26 mouse cellular contexts compared by ENCODE assay signal in genomic region chr16:32340451-32340850, GRCm38 (mm10). TPM values are rescaled to one million over a fixed set of nuclear protein-coding genes. Genes with fewer than 3 reads are reported as not detected.
DNase-seq lines count a peak whose midpoint lies in the region; ATAC-seq and TF ChIP-seq lines count a peak whose summit lies in the region.
"Had no signal": no experiment of that assay in that cellular context is flagged by ENCODE, and none has a peak within 500 bp of the region (broad histone marks: within the 10 kb centered on the region; RNA-seq: fewer than 3 reads in every experiment).

No protein-coding gene starts in this region.

- no peak for TF ChIP-seq CTCF in heart, adult 2 months (IDR thresholded peaks at IDR 0.05)

- WGBS in heart, embryonic 15.5 days: 34% methylated on average over 1 of the region's 1 CpGs
- WGBS in heart, adult 2 months: 57% methylated on average over 1 of the region's 1 CpGs
- WGBS in midbrain, embryonic 10.5 days: 95% methylated on average over 1 of the region's 1 CpGs

- peaks cover 24% of the 10 kb centered on the region for H3K4me1 ChIP-seq in heart, embryonic 15.5 days (replicated peaks)
- H3K4me1 ChIP-seq in heart, adult 2 months (ENCODE audit: control insufficient read depth, insufficient read depth, low read length): peaks cover 12% of the 10 kb centered on the region
- peaks cover 6% of the 10 kb centered on the region for H3K4me1 ChIP-seq in midbrain, embryonic 10.5 days
- H3K4me1 ChIP-seq: forebrain, embryonic 12.5 days; hindbrain, embryonic 10.5 days had no signal

- H3K4me2 ChIP-seq in heart, embryonic 15.5 days: no peak overlapping the region
- H3K4me2 ChIP-seq in myocyte (ENCODE audit: low read depth): peak overlapping the region; percentile 40
- H3K4me2 ChIP-seq: embryonic facial prominence, embryonic 12.5 days; forebrain, embryonic 12.5 days; hindbrain, embryonic 14.5 days had no signal

- no peak overlapping the region for H3ac ChIP-seq in myocyte (ENCODE audit: control insufficient read depth, insufficient read length)

- H3K4me3 ChIP-seq in heart, embryonic 15.5 days: no peak overlapping the region
- H3K4me3 ChIP-seq in heart, adult 2 months: no peak overlapping the region
- H3K4me3 ChIP-seq in myocyte: no peak overlapping the region
- H3K4me3 ChIP-seq in midbrain, embryonic 10.5 days: no peak overlapping the region
- H3K4me3 ChIP-seq: embryonic facial prominence, embryonic 12.5 days; forebrain, embryonic 12.5 days; hindbrain, embryonic 10.5 days had no signal

- no peak overlapping the region for H3K9ac ChIP-seq in heart, embryonic 15.5 days
- H3K9ac ChIP-seq in heart, adult 2 months (ENCODE audit: low read depth, low read length): no peak overlapping the region
- H3K9ac ChIP-seq: embryonic facial prominence, embryonic 12.5 days; forebrain, embryonic 12.5 days; forebrain, postnatal 0 days; hindbrain, embryonic 14.5 days had no signal

- H3K9me3 ChIP-seq in heart, embryonic 15.5 days (replicated peaks): no peaks in the 10 kb centered on the region
- H3K9me3 ChIP-seq in midbrain, embryonic 10.5 days (replicated peaks): no peaks in the 10 kb centered on the region
- H3K9me3 ChIP-seq: embryonic facial prominence, embryonic 12.5 days; forebrain, embryonic 12.5 days; hindbrain, embryonic 10.5 days had no signal

- no peak for TF ChIP-seq EP300 in heart, adult 2 months (IDR thresholded peaks at IDR 0.05; ENCODE audit: insufficient read depth, low read depth, low read length)

- no peak for TF ChIP-seq POLR2A in heart, adult 2 months (IDR thresholded peaks at IDR 0.05; ENCODE audit: insufficient read depth, low read depth, low read length)
- TF ChIP-seq POLR2A in myocyte (IDR thresholded peaks at IDR 0.05; ENCODE audit: insufficient read length, low read depth): no peak

- intact Hi-C loops in heart, adult 2 months (cut with DNase I): no loop called here

- H3K36me3 ChIP-seq in heart, embryonic 15.5 days: no peaks in the 10 kb centered on the region
- H3K36me3 ChIP-seq in heart, adult 2 months (ENCODE audit: control insufficient read depth, insufficient read depth, low read length): peaks cover 13% of the 10 kb centered on the region
- H3K36me3 ChIP-seq in myocyte (ENCODE audit: control insufficient read depth, insufficient read depth): no peaks in the 10 kb centered on the region
- no peaks in the 10 kb centered on the region; the same call in 1 of the 2 replicates for H3K36me3 ChIP-seq in midbrain, embryonic 10.5 days
- H3K36me3 ChIP-seq: embryonic facial prominence, embryonic 12.5 days; forebrain, embryonic 12.5 days; hindbrain, embryonic 10.5 days had no signal

- H3K27ac ChIP-seq in heart, embryonic 15.5 days: peak overlapping the region; percentile 16; the same call in 1 of the 2 replicates
- H3K27ac ChIP-seq in heart, adult 2 months: no peak overlapping the region
- H3K27ac ChIP-seq in midbrain, embryonic 10.5 days (replicated peaks): no peak overlapping the region
- H3K27ac ChIP-seq: embryonic facial prominence, embryonic 12.5 days; forebrain, embryonic 12.5 days; hindbrain, embryonic 10.5 days; hindbrain, embryonic 14.5 days had no signal

- no peaks in the 10 kb centered on the region for H3K27me3 ChIP-seq in heart, embryonic 15.5 days
- H3K27me3 ChIP-seq in heart, adult 2 months (ENCODE audit: control insufficient read depth, insufficient read depth, low read length): no peaks in the 10 kb centered on the region
- H3K27me3 ChIP-seq in myocyte (ENCODE audit: control insufficient read depth, insufficient read depth, insufficient read length): no peaks in the 10 kb centered on the region
- no peaks in the 10 kb centered on the region for H3K27me3 ChIP-seq in midbrain, embryonic 10.5 days (ENCODE audit: low read depth, poor library complexity, severe bottlenecking)
- H3K27me3 ChIP-seq: CH12.LX; embryonic facial prominence, embryonic 12.5 days; forebrain, embryonic 12.5 days had no signal

- peaks cover 9% of the 10 kb centered on the region for H3K79me2 ChIP-seq in heart, adult 2 months (replicated peaks; ENCODE audit: control insufficient read depth, insufficient read depth, low read length)
- peaks cover 93% of the 10 kb centered on the region for H3K79me2 ChIP-seq in myocyte (ENCODE audit: control insufficient read depth, insufficient read depth)

- no peak for ATAC-seq in heart, embryonic 15.5 days (replicated peaks; ENCODE audit: insufficient number of reproducible peaks, insufficient read depth, low FRiP score, low read depth)
- ATAC-seq in CD4-positive, CD25-positive, alpha-beta regulatory T cell, adult 4 months: peak; percentile 68
- ATAC-seq in granulocyte monocyte progenitor cell, adult 5-6 weeks (replicated peaks; ENCODE audit: poor library complexity, severe bottlenecking): 0 out of 2 replicates have a peak, but pooled peaks have one; percentile 17
- ATAC-seq: forebrain, postnatal 0 days; intestine, postnatal 0 days had no signal

- DNase-seq in heart, adult 2 months: no peak
- no peak for DNase-seq in retina, postnatal 1 day
- no peak for DNase-seq in midbrain, embryonic 10.5 days (ENCODE audit: low spot score)
- DNase-seq: adrenal gland, adult 8-10 months; adrenal gland, postnatal 36 days; B cell, adult 2 months; cerebellum, adult 2 months; cerebellum, postnatal 10 days; embryo, embryonic 11 days; forebrain, postnatal 0 days; gastrocnemius, postnatal 36 days; kidney, adult 8-10 months had no signal

TF ChIP-seq in myocyte, 11 proteins besides CTCF, POLR2A, EP300 and RAD21:
- TF ChIP-seq REST (IDR thresholded peaks at IDR 0.05; ENCODE audit: insufficient read depth, insufficient read length) (no peak), E2F4 (IDR thresholded peaks at IDR 0.05; ENCODE audit: insufficient read depth) (no peak)
TF ChIP-seq in myocyte: peak in this region for 0.

RNA-seq across cellular contexts. Expression of gene Ubxn7, which starts 8.4 kb away (rescaled TPM):
- polyA plus RNA-seq in heart, embryonic 15.5 days (2015; fragmentation: Nextera tagmentation; extraction: Ambion mirVana): 16.6 and 17.8 TPM in 2 replicates
- 10 to 100 TPM; 23.6 to 26.8 TPM for total RNA-seq in heart, adult 2 months (2021)
- polyA plus RNA-seq in heart, adult 2 months (2012; rRNA removed): 4.8 and 8.3 TPM in 2 replicates
- polyA plus RNA-seq in CD4-positive, CD25-positive, alpha-beta regulatory T cell, adult 4 months (2017; shearing (Covaris generic)): 10 to 100 TPM; 15.4 to 22.3 TPM
- total RNA-seq in granulocyte monocyte progenitor cell, adult 5-6 weeks (2014; fragmentation: Nextera tagmentation): 26.1 and 40.0 TPM in 2 replicates
- total RNA-seq in granulocyte monocyte progenitor cell, adult 5-6 weeks (2017): 25.0 and 28.7 TPM in 2 replicates
- 11.9 TPM for polyA plus RNA-seq in myocyte (2012; fragmentation: generic; extraction: Trizol)
- 25.7 and 28.5 TPM in 2 replicates for polyA plus RNA-seq in midbrain, embryonic 10.5 days (2016; fragmentation: Nextera tagmentation; extraction: Ambion mirVana)

RNA-seq across cellular contexts. Expression of gene Tm4sf19, which starts 59.9 kb away (rescaled TPM):
- polyA plus RNA-seq in heart, embryonic 15.5 days (2015; fragmentation: Nextera tagmentation; extraction: Ambion mirVana): 0.22 TPM in 1 of 2 replicates, not detected in the other
- total RNA-seq in heart, adult 2 months (2021): not detected
- 0.12 TPM in 2 replicates for polyA plus RNA-seq in heart, adult 2 months (2012; rRNA removed)
- not detected for polyA plus RNA-seq in CD4-positive, CD25-positive, alpha-beta regulatory T cell, adult 4 months (2017; shearing (Covaris generic))
- total RNA-seq in granulocyte monocyte progenitor cell, adult 5-6 weeks (2014; fragmentation: Nextera tagmentation): not detected in 2 replicates
- total RNA-seq in granulocyte monocyte progenitor cell, adult 5-6 weeks (2017): not detected in 2 replicates
- polyA plus RNA-seq in myocyte (2012; fragmentation: generic; extraction: Trizol): 0.04 TPM
- not detected in 2 replicates for polyA plus RNA-seq in midbrain, embryonic 10.5 days (2016; fragmentation: Nextera tagmentation; extraction: Ambion mirVana)
- total RNA-seq: gastrocnemius, adult 8-10 months; gastrocnemius, postnatal 36 days; heart, adult 8-10 months; heart, postnatal 25 days had no signal
- polyA plus RNA-seq: cerebellum, adult 2 months; embryonic facial prominence, embryonic 12.5 days; forebrain, embryonic 12.5 days; forebrain, postnatal 0 days; heart, embryonic 14.5 days; hindbrain, embryonic 10.5 days; hindbrain, embryonic 14.5 days; intestine, postnatal 0 days had no signal
